Mouse (Mus musculus): Measurements from ENCODE around the gene Sh2b2.

Gene Sh2b2

GRCm38 (mm10) chr5:136182049-136182448 lies 64.3 kb downstream of the Sh2b2 start:
- no peak for DNase-seq (ENCODE audit: low spot score)

GRCm38 (mm10) chr5:136181197-136181596 lies 65.2 kb downstream of the Sh2b2 start:
- no peak for DNase-seq (ENCODE audit: low spot score)

GRCm38 (mm10) chr5:136179594-136179993 lies 66.8 kb downstream of the Sh2b2 start:
- DNase-seq (ENCODE audit: low spot score), result no peak

- DNase-seq (ENCODE audit: low spot score), result no peak
These were observed 72.5 kb downstream of the Sh2b2 start for GRCm38 (mm10) chr5:136173606-136174463.

- no peak for DNase-seq (ENCODE audit: low spot score)
These were observed 73.4 kb downstream of the Sh2b2 start for GRCm38 (mm10) chr5:136172939-136173338.

GRCm38 (mm10) chr5:136171363-136172341 lies 74.7 kb downstream of the Sh2b2 start:
- DNase-seq (ENCODE audit: low spot score), result no peak

- peak; percentile 89 for DNase-seq (ENCODE audit: low spot score)
These were observed 75.6 kb downstream of the Sh2b2 start, which contains the start of gene Orai2 for GRCm38 (mm10) chr5:136170512-136171362. Gene Orai2, minus strand, starts transcription at chr5:136170713.

GRCm38 (mm10) chr5:136169626-136170511 lies 76.5 kb downstream of the Sh2b2 start:
- peak; percentile 39 for DNase-seq (ENCODE audit: low spot score)

All from embryo, embryonic 10.5 days (tissue).